Comparison of ENCODE assay signal across 18 mouse cellular contexts in the genomic region with DNA sequence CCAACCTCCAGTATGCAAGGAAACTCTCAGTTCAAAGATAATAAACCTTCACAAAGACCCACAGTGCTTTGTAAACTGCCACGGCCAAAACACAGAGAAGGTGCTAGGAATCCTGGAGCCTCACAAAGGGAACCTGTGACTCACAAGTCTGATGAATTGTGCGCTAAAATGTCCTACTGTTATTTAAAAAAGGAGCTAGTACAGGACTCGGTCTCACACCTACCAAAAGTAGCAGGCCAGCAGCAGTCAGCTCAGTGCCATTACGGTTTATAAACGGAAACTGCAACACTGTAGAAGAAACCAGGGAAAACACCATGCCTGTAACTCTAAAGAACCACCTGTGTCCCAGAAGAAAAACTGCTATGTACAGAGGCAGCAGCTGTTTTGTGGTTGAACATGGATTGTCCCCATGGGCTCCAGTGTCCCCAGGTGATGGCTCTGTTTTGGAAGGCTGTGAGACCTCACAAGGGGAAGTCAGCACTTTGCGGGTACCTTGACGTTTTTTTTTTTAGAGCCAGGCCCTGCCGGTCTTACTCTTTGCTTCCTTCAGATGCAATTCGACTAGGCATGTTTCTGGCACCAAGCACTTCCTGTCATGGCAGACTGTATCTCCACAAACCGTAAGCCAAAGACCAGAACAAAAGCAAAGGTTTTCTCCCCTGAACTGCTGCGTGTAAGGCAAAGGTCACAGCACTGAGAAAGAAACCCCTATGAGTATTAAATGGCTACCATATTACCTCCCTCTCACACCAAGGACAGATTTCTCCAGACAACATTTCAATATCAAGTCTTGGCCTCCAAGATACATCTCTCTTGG. TPM values are rescaled to one million over a fixed set of nuclear protein-coding genes. Genes with fewer than 3 reads are reported as not detected.
DNase-seq lines count a peak whose midpoint lies in the region; ATAC-seq and TF ChIP-seq lines count a peak whose summit lies in the region.
"Had no signal": no experiment of that assay in that cellular context is flagged by ENCODE, and none has a peak within 500 bp of the region (broad histone marks: within the 10 kb centered on the region; RNA-seq: fewer than 3 reads in every experiment).

No protein-coding gene starts in this region.

- H3K27me3 ChIP-seq in kidney, embryonic 16.5 days (ENCODE audit: insufficient read depth, low read length) = no peaks in the 10 kb centered on the region
- H3K27me3 ChIP-seq in kidney, adult 2 months (replicated peaks; ENCODE audit: control insufficient read depth, insufficient read depth, low read length) = no peaks in the 10 kb centered on the region
- no peaks in the 10 kb centered on the region for H3K27me3 ChIP-seq in heart, embryonic 12.5 days (replicated peaks)
- H3K27me3 ChIP-seq: neural tube, embryonic 13.5 days; stomach, embryonic 15.5 days had no signal

- H3K27ac ChIP-seq in kidney, embryonic 16.5 days (ENCODE audit: low read length) = peak overlapping the region; percentile 61
- no peak overlapping the region for H3K27ac ChIP-seq in kidney, adult 2 months (ENCODE audit: insufficient read depth, low read depth, low read length)
- no peak overlapping the region for H3K27ac ChIP-seq in heart, embryonic 12.5 days (ENCODE audit: poor library complexity, severe bottlenecking)
- H3K27ac ChIP-seq: embryonic facial prominence, embryonic 10.5 days; neural tube, embryonic 13.5 days; stomach, embryonic 15.5 days had no signal

- TF ChIP-seq CTCF in kidney, adult 2 months (conservative IDR thresholded peaks at IDR 0.05; ENCODE audit: insufficient read depth, insufficient read length, low read depth, low read length) = no peak

- no peak for TF ChIP-seq POLR2A in kidney, adult 2 months (IDR thresholded peaks at IDR 0.05; ENCODE audit: low read depth, low read length)

- 65% methylated on average over 11 of the region's 11 CpGs for WGBS in kidney, embryonic 16.5 days
- 72% methylated on average over 11 of the region's 11 CpGs for WGBS in kidney, adult 2 months
- 69% methylated on average over 11 of the region's 11 CpGs for WGBS in heart, embryonic 12.5 days

- no peak overlapping the region for H3K4me2 ChIP-seq in kidney, embryonic 16.5 days (replicated peaks; ENCODE audit: low read depth, low read length)
- H3K4me2 ChIP-seq in heart, embryonic 12.5 days = no peak overlapping the region
- H3K4me2 ChIP-seq: neural tube, embryonic 13.5 days; stomach, embryonic 15.5 days had no signal

- H3K36me3 ChIP-seq in kidney, embryonic 16.5 days (ENCODE audit: insufficient read depth, low read length) = no peaks in the 10 kb centered on the region
- H3K36me3 ChIP-seq in kidney, adult 2 months (ENCODE audit: control insufficient read depth, insufficient read depth, low read length) = no peaks in the 10 kb centered on the region
- 0 out of 2 replicates have a peak, but pooled peaks cover 6% of the 10 kb centered on the region for H3K36me3 ChIP-seq in heart, embryonic 12.5 days
- H3K36me3 ChIP-seq: embryonic facial prominence, embryonic 10.5 days; neural tube, embryonic 13.5 days; stomach, embryonic 15.5 days had no signal

- no peak for DNase-seq in kidney, adult 2 months
- peak; percentile 70 for DNase-seq in thymus, postnatal 0 days (ENCODE audit: low spot score)
- no peak for DNase-seq in thymus, adult 18-20 months
- peak; percentile 36 for DNase-seq in brain, adult 2 months (ENCODE audit: low read depth, low spot score)
- no peak for DNase-seq in ovary, postnatal 10 days (ENCODE audit: low spot score)
- DNase-seq: cerebellum, adult 11-12 months; cerebellum, postnatal 36 days; kidney, postnatal 25 days; liver, postnatal 0 days; lung, postnatal 4 days had no signal

- H3K9me3 ChIP-seq in kidney, embryonic 16.5 days (ENCODE audit: low read length) = peaks cover 3% of the 10 kb centered on the region; the same call in 1 of the 2 replicates
- no peaks in the 10 kb centered on the region for H3K9me3 ChIP-seq in heart, embryonic 12.5 days (replicated peaks)
- H3K9me3 ChIP-seq: embryonic facial prominence, embryonic 10.5 days; neural tube, embryonic 13.5 days; stomach, embryonic 15.5 days had no signal

- no peak overlapping the region for H3K9ac ChIP-seq in kidney, embryonic 16.5 days (replicated peaks; ENCODE audit: low read length)
- H3K9ac ChIP-seq in heart, embryonic 12.5 days = no peak overlapping the region
- H3K9ac ChIP-seq: liver, postnatal 0 days; neural tube, embryonic 13.5 days; stomach, embryonic 15.5 days had no signal

- ATAC-seq in kidney, embryonic 16.5 days (ENCODE audit: low FRiP score, low TSS enrichment) = no peak
- no peak for ATAC-seq in heart, embryonic 12.5 days (ENCODE audit: insufficient number of reproducible peaks, low FRiP score)
- ATAC-seq: CD4-positive, CD25-positive, alpha-beta regulatory T cell, adult 4 months; inflammation-experienced regulatory T-cells, adult 6 months; liver, postnatal 0 days had no signal

- H3K4me3 ChIP-seq in kidney, embryonic 16.5 days (ENCODE audit: low read length) = no peak overlapping the region
- H3K4me3 ChIP-seq in kidney, adult 2 months (ENCODE audit: insufficient read depth, low read depth, low read length) = no peak overlapping the region
- no peak overlapping the region for H3K4me3 ChIP-seq in heart, embryonic 12.5 days
- H3K4me3 ChIP-seq: embryonic facial prominence, embryonic 10.5 days; erythroblast, embryonic 14.5 days; neural tube, embryonic 13.5 days; stomach, embryonic 15.5 days had no signal

- H3K4me1 ChIP-seq in kidney, embryonic 16.5 days (ENCODE audit: insufficient read depth, low read length) = peaks cover 53% of the 10 kb centered on the region
- H3K4me1 ChIP-seq in kidney, adult 2 months (ENCODE audit: control insufficient read depth, insufficient read depth, low read length) = peaks cover 3% of the 10 kb centered on the region; the same call in 1 of the 2 replicates
- peaks cover 17% of the 10 kb centered on the region for H3K4me1 ChIP-seq in heart, embryonic 12.5 days (replicated peaks)

RNA-seq across cellular contexts. Expression of a gene that starts 35.2 kb away (rescaled TPM):
- 23.7 and 25.0 TPM in 2 replicates for polyA plus RNA-seq in kidney, embryonic 16.5 days (2015; fragmentation: Nextera tagmentation; extraction: Ambion mirVana)
- polyA plus RNA-seq in kidney, adult 2 months (2012; rRNA removed) = 15.3 and 19.4 TPM in 2 replicates
- 15.8 TPM in 2 replicates for polyA plus RNA-seq in thymus, postnatal 0 days (2015; fragmentation: Nextera tagmentation; extraction: Ambion mirVana)
- polyA plus RNA-seq in heart, embryonic 12.5 days (2016; fragmentation: Nextera tagmentation; extraction: Ambion mirVana) = 6.7 and 6.8 TPM in 2 replicates

RNA-seq across cellular contexts. Expression of a gene that starts 54.6 kb away (rescaled TPM):
- polyA plus RNA-seq in kidney, embryonic 16.5 days (2015; fragmentation: Nextera tagmentation; extraction: Ambion mirVana) = 13.8 and 15.1 TPM in 2 replicates
- 13.7 and 15.7 TPM in 2 replicates for polyA plus RNA-seq in kidney, adult 2 months (2012; rRNA removed)
- 19.2 and 22.4 TPM in 2 replicates for polyA plus RNA-seq in thymus, postnatal 0 days (2015; fragmentation: Nextera tagmentation; extraction: Ambion mirVana)
- 13.0 and 14.6 TPM in 2 replicates for polyA plus RNA-seq in heart, embryonic 12.5 days (2016; fragmentation: Nextera tagmentation; extraction: Ambion mirVana)

RNA-seq across cellular contexts. Expression of a gene that starts 54.9 kb away (rescaled TPM):
- 33.2 and 35.4 TPM in 2 replicates for polyA plus RNA-seq in kidney, embryonic 16.5 days (2015; fragmentation: Nextera tagmentation; extraction: Ambion mirVana)
- polyA plus RNA-seq in kidney, adult 2 months (2012; rRNA removed) = 12.7 and 15.0 TPM in 2 replicates
- 19.8 and 21.5 TPM in 2 replicates for polyA plus RNA-seq in thymus, postnatal 0 days (2015; fragmentation: Nextera tagmentation; extraction: Ambion mirVana)
- 29.0 and 37.4 TPM in 2 replicates for polyA plus RNA-seq in heart, embryonic 12.5 days (2016; fragmentation: Nextera tagmentation; extraction: Ambion mirVana)

RNA-seq across cellular contexts. Expression of a gene that starts 56.1 kb away (rescaled TPM):
- polyA plus RNA-seq in kidney, embryonic 16.5 days (2015; fragmentation: Nextera tagmentation; extraction: Ambion mirVana) = 0.26 and 0.51 TPM in 2 replicates
- polyA plus RNA-seq in kidney, adult 2 months (2012; rRNA removed) = 0.13 and 0.19 TPM in 2 replicates
- 0.26 and 0.39 TPM in 2 replicates for polyA plus RNA-seq in thymus, postnatal 0 days (2015; fragmentation: Nextera tagmentation; extraction: Ambion mirVana)
- 0.10 and 0.12 TPM in 2 replicates for polyA plus RNA-seq in heart, embryonic 12.5 days (2016; fragmentation: Nextera tagmentation; extraction: Ambion mirVana)
- polyA plus RNA-seq: inflammation-experienced regulatory T-cells, adult 6 months had no signal

Comparison
In these comparisons a context has a peak if more than half of its experiments do, and no peak if none do; other contexts are left out.
1. DNase-seq: peak in thymus, postnatal 0 days (single experiment) and brain, adult 2 months (single experiment); none in kidney, adult 2 months (single experiment), thymus, adult 18-20 months (0 of 2) and ovary, postnatal 10 days (single experiment).